Mouse (Mus musculus): ENCODE measurements around the gene Fbxo46. TPM values are rescaled to one million over a fixed set of nuclear protein-coding genes. Genes with fewer than 3 reads are reported as not detected.

Gene Fbxo46
- polyA plus RNA-seq, 1 experiment: 29.2 TPM

DNA sequence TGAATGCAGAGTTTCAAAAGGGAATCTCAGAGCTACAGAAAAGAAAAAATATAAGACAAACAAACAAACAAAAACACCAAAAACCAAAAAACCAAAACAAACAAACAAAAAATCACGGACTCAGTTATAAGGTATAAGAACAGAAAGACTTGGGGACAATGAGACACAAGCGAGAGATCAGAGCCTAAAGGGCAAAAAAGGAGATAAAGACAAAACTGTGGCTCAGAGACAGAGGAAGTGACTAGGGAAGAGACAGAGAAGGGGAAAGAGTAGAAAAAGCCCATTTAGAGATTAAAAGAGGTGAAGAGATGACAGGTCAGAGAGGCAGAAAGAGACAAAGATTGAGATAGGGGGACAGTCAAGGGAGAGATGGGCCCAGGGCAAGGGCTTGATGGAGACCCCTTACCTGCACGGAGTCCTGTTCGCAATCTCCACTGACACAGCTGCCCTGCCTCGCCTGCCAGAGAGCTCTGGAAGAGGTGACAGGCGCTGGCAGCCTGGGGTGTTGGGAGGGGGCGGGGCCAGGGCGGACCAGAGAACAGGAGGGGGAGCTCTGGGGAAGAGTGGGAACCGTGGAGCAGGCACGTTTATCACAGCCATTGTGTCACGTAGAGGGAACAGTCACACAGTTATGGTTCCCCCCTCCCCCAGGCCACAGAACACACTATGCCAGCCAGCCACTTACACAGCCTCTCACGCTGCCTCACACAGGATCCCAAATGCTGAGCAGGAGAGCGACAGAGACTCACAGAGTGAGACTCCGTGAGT, 46.2 kb downstream of the Fbxo46 start, which contains the start of gene Gipr:
TSS of gene Gipr (minus strand) at position 472 of the 768 bp plus-strand sequence.
- Histone ChIP-seq H3K27me3 (ENCODE audit: control insufficient read depth, insufficient read depth, low read length) (no peaks in the 10 kb centered on the region; the same call in 1 of the 2 replicates), H3K36me3 (ENCODE audit: control insufficient read depth, insufficient read depth, low read length) (no peaks in the 10 kb centered on the region), H3K27ac (ENCODE audit: control insufficient read depth, insufficient read depth, low read length) (no peak within 1 kb of the TSS), H3K4me1 (replicated peaks; ENCODE audit: control insufficient read depth, insufficient read depth, low read length) (peaks cover 20% of the 10 kb centered on the region), H3K4me3 (ENCODE audit: control insufficient read depth, insufficient read depth, low read length) (no peak within 1 kb of the TSS)
- 18% methylated on average over 14 of the region's 14 CpGs for WGBS
- TF ChIP-seq CTCF (IDR thresholded peaks at IDR 0.05; ENCODE audit: borderline replicate concordance, control insufficient read depth, extremely low read depth, insufficient read depth, low read length, poor library complexity) (no peak), POLR2A (IDR thresholded peaks at IDR 0.05; ENCODE audit: control insufficient read depth, extremely low read depth, insufficient read depth, low read length, poor library complexity) (no peak)
- DNase-seq: no peak

DNA sequence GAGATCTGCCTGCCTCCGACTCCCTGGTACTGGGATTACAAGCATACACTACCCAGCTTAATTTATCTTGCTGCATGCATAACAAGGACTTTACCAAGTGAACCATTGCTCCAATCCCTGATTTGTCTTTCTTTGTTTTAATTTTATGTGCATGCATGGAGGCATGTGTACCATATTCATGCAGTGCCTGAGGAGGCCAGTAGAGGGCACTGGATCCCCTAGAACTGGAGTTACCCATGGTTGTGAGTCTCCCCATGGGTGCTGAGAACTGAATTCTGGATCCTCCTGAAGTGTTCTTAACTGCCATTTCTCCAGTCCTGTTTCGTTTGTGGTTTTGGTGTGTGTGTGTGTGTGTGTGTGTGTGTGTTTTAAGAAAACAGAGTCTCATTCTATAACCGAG, 47.3 kb downstream of the Fbxo46 start:
- Histone ChIP-seq H3K27ac (ENCODE audit: control insufficient read depth, insufficient read depth, low read length) (no peak overlapping the region), H3K4me3 (ENCODE audit: control insufficient read depth, insufficient read depth, low read length) (no peak overlapping the region), H3K36me3 (ENCODE audit: control insufficient read depth, insufficient read depth, low read length) (no peaks in the 10 kb centered on the region), H3K4me1 (replicated peaks; ENCODE audit: control insufficient read depth, insufficient read depth, low read length) (peaks cover 20% of the 10 kb centered on the region), H3K27me3 (ENCODE audit: control insufficient read depth, insufficient read depth, low read length) (no peaks in the 10 kb centered on the region; the same call in 1 of the 2 replicates)
- no peak for DNase-seq
- no peak for TF ChIP-seq CTCF (IDR thresholded peaks at IDR 0.05; ENCODE audit: borderline replicate concordance, control insufficient read depth, extremely low read depth, insufficient read depth, low read length, poor library complexity)
- TF ChIP-seq POLR2A (IDR thresholded peaks at IDR 0.05; ENCODE audit: control insufficient read depth, extremely low read depth, insufficient read depth, low read length, poor library complexity): no peak
- 79% methylated on average over 3 of the region's 3 CpGs for WGBS

DNA sequence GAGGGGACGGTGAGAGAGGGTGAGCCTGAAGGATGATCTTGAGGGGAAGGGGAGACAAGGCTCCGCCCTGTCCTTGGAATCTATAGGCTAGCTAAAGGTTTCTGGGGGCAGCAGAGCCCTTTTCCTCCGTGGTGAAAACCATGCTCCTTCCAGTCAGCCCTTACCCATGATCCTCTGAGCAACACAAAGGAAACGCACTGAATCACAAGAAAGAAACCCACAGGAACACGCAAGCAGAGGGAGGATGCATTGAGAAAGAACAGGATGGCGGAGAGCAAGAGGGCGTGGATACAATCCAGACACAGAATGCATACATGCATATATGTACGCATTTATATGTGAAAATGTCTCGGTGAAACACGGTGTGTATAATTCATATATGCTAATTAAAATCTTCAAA, 49.8 kb downstream of the Fbxo46 start:
- H3K36me3 ChIP-seq (ENCODE audit: control insufficient read depth, insufficient read depth, low read length): no peaks in the 10 kb centered on the region
- H3K27ac ChIP-seq (ENCODE audit: control insufficient read depth, insufficient read depth, low read length): no peak overlapping the region
- 41% methylated on average over 10 of the region's 10 CpGs for WGBS
- H3K4me3 ChIP-seq (ENCODE audit: control insufficient read depth, insufficient read depth, low read length): no peak overlapping the region
- H3K4me1 ChIP-seq (replicated peaks; ENCODE audit: control insufficient read depth, insufficient read depth, low read length): peaks cover 19% of the 10 kb centered on the region
- TF ChIP-seq CTCF (IDR thresholded peaks at IDR 0.05; ENCODE audit: borderline replicate concordance, control insufficient read depth, extremely low read depth, insufficient read depth, low read length, poor library complexity) (no peak), POLR2A (IDR thresholded peaks at IDR 0.05; ENCODE audit: control insufficient read depth, extremely low read depth, insufficient read depth, low read length, poor library complexity) (no peak)
- no peak for DNase-seq
- H3K27me3 ChIP-seq (ENCODE audit: control insufficient read depth, insufficient read depth, low read length): no peaks in the 10 kb centered on the region; the same call in 1 of the 2 replicates

DNA sequence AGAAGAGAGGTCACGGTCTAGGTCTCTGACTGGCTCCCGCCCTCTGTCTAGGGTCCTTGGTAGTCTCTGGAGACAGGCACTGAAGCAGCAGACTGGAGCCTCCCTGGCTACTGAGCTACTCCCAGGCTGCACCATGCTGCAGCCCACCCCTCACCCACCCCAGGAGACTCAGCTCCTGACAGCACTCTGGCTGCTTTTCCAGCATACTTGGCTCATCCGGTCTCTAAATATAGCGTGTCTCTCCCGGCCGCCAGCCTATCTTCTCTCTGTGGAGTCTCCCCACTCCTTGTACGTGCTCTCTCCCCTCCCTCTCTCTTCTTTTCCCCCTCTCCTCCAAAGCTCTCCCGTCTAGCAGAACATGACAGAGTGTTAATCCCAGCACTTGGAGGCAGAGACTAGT, 50.5 kb downstream of the Fbxo46 start:
- DNase-seq: no peak
- no peak overlapping the region for H3K4me3 ChIP-seq (ENCODE audit: control insufficient read depth, insufficient read depth, low read length)
- H3K27me3 ChIP-seq (ENCODE audit: control insufficient read depth, insufficient read depth, low read length): no peaks in the 10 kb centered on the region; the same call in 1 of the 2 replicates
- TF ChIP-seq POLR2A (IDR thresholded peaks at IDR 0.05; ENCODE audit: control insufficient read depth, extremely low read depth, insufficient read depth, low read length, poor library complexity): no peak
- peaks cover 13% of the 10 kb centered on the region for H3K4me1 ChIP-seq (replicated peaks; ENCODE audit: control insufficient read depth, insufficient read depth, low read length)
- no peak overlapping the region for H3K27ac ChIP-seq (ENCODE audit: control insufficient read depth, insufficient read depth, low read length)
- H3K36me3 ChIP-seq (ENCODE audit: control insufficient read depth, insufficient read depth, low read length): no peaks in the 10 kb centered on the region
- WGBS: 86% methylated on average over 8 of the region's 8 CpGs

DNA sequence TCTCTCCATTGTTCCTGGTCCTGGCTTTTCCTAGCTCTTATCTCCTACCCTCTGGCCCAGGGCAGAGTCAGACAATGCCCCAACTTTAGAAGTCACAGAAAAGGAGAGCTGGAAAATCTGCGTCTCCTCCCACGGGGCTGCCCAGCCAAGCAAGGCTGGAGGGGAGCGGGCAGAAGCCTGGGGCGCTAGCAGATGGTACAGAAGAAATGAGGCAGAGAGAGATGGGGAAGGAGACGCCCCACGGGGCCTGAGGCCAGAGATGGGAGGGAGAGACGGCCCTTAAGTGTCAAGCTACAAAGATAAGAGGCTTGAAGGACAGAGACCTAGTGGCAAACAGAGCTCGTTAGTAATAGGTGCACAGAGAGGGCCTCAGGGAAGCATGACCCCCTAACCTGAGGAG, 52.2 kb downstream of the Fbxo46 start:
- 66% methylated on average over 8 of the region's 8 CpGs for WGBS
- DNase-seq: no peak
- Histone ChIP-seq H3K27ac (ENCODE audit: control insufficient read depth, insufficient read depth, low read length) (no peak overlapping the region), H3K4me3 (ENCODE audit: control insufficient read depth, insufficient read depth, low read length) (no peak overlapping the region), H3K36me3 (ENCODE audit: control insufficient read depth, insufficient read depth, low read length) (no peaks in the 10 kb centered on the region), H3K27me3 (ENCODE audit: control insufficient read depth, insufficient read depth, low read length) (peaks cover 5% of the 10 kb centered on the region; the same call in 1 of the 2 replicates), H3K4me1 (replicated peaks; ENCODE audit: control insufficient read depth, insufficient read depth, low read length) (peaks cover 7% of the 10 kb centered on the region; the same call in 1 of the 2 replicates)
- TF ChIP-seq POLR2A (IDR thresholded peaks at IDR 0.05; ENCODE audit: control insufficient read depth, extremely low read depth, insufficient read depth, low read length, poor library complexity): no peak
- TF ChIP-seq CTCF (IDR thresholded peaks at IDR 0.05; ENCODE audit: borderline replicate concordance, control insufficient read depth, extremely low read depth, insufficient read depth, low read length, poor library complexity): no peak

DNA sequence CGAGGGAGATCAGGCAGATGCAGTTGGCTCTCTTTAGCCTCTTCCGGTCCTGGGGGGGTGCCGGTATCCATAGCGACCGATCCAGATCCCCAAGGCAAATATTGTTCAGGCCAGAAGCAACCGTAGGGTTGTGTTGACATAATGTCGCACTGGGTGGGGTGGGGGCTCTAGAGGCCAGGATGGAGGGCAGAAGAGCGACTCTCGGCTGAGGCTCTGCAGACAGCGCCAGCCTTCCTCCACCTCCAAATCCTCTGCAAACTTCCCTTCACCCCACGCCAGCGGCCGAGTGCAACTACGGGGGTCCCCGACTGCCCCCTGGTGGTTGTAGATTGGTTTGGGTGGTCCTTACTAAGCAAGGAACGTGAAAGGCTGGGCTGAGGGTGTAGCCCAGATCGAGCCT, 53.2 kb downstream of the Fbxo46 start:
- TF ChIP-seq CTCF (IDR thresholded peaks at IDR 0.05; ENCODE audit: borderline replicate concordance, control insufficient read depth, extremely low read depth, insufficient read depth, low read length, poor library complexity) (peak; percentile 97), POLR2A (IDR thresholded peaks at IDR 0.05; ENCODE audit: control insufficient read depth, extremely low read depth, insufficient read depth, low read length, poor library complexity) (no peak)
- no peaks in the 10 kb centered on the region for H3K36me3 ChIP-seq (ENCODE audit: control insufficient read depth, insufficient read depth, low read length)
- H3K4me1 ChIP-seq (replicated peaks; ENCODE audit: control insufficient read depth, insufficient read depth, low read length): peaks cover 7% of the 10 kb centered on the region; the same call in 1 of the 2 replicates
- H3K27ac ChIP-seq (ENCODE audit: control insufficient read depth, insufficient read depth, low read length): no peak overlapping the region
- H3K27me3 ChIP-seq (ENCODE audit: control insufficient read depth, insufficient read depth, low read length): peaks cover 9% of the 10 kb centered on the region
- DNase-seq: peak; percentile 89
- 5% methylated on average over 17 of the region's 17 CpGs for WGBS
- H3K4me3 ChIP-seq (ENCODE audit: control insufficient read depth, insufficient read depth, low read length): peak overlapping the region; percentile 6; the same call in 1 of the 2 replicates
